Mouse (Mus musculus) embryonic facial prominence, embryonic 10.5 days (tissue): Measurements from ENCODE around the gene Parpbp. TPM values are rescaled to one million over a fixed set of nuclear protein-coding genes. Genes with fewer than 3 reads are reported as not detected.
A peak's percentile ranks its signal among the peaks of the same experiment; 100 is the strongest.

Source experiments
- DNase-seq: peaks from one replicate; pipeline ENCODE4 v3.0.0-alpha.2; 2017; ENCODE audit warnings: low spot score
- H3K27ac ChIP-seq: fragments of 300-500 bp; sonication (generic); replicated peaks from 2 replicates; pipeline ENCODE4 v1.5.1; 2016; ENCODE audit warnings: mild to moderate bottlenecking
- H3K27me3 ChIP-seq: fragments of 300-500 bp; sonication (generic); replicated peaks from 2 replicates; pipeline ENCODE4 v1.6.1; 2016; ENCODE audit warnings: low read depth, mild to moderate bottlenecking; ENCODE audit not compliant: poor library complexity, severe bottlenecking
- H3K36me3 ChIP-seq: fragments of 300-500 bp; sonication (generic); replicated peaks from 2 replicates; pipeline ENCODE4 v1.6.1; 2016; ENCODE audit warnings: mild to moderate bottlenecking, moderate library complexity
- H3K4me1 ChIP-seq: fragments of 300-500 bp; sonication (generic); 2 replicates; pipeline ENCODE4 v1.6.1; 2016
- H3K4me3 ChIP-seq: fragments of 300-500 bp; sonication (generic); 2 replicates; pipeline ENCODE4 v1.5.1; 2016; ENCODE audit warnings: mild to moderate bottlenecking, moderate library complexity
- H3K9me3 ChIP-seq: fragments of 300-500 bp; sonication (generic); 2 replicates; pipeline ENCODE4 v1.6.1; 2016; ENCODE audit warnings: mild to moderate bottlenecking
- WGBS: fragments of 180-500 bp; shearing (Covaris S2); methylation state at CpG from one replicate; pipeline ENCODE4 v1.1.7; 2016; 5-methylcytosine and 5-hydroxymethylcytosine counted together
- polyA plus RNA-seq: library from polyadenylated mRNA; unstranded; fragments of >200 nt; fragmentation: Nextera tagmentation; extraction: Ambion mirVana; gene quantifications from 2 replicates; pipeline ENCODE4 v1.2.1, GENCODE M21; 2016

Gene Parpbp
- 13.8 and 16.0 TPM in 2 replicates for polyA plus RNA-seq

DNA sequence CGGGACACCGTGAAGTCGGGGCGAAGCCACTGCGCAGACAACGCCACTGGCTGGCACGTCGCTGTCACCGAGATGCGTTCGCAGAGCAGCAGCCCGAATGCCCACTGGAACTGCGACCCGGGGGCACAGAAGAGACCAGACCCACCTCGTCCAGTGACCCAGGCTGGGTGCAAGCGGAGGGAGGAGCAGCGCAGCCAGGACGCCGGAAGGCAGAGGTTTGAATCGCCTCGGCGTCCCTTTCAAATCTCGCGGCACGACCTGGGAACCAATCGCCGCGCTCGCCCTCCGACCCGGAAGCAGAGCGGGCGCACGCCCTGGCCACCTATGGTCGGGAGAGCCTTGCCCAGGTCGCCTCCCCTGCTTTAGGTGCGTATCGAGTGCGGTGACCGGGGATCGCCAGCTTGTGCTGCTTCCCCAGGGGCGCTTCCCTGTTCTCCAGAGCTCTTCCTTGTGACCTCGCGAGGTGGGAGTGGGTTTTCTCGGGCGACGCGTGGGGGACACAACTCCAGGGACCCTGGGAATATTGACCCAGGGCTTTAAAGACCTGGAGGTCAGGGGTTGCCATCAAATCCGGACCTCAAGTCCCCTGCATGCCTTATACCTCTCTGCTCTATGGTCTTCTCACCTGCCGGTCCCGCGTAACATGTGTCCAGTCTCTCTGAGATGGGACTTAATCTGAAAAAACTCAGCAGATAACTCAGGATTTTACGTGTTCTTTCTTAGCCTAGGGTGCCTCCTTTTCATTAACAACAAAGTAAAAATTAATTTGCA, at the start of gene Parpbp, which contains the start of gene Nup37:
Gene Parpbp, minus strand, starts transcription at position 235 of the 771 bp plus-strand sequence.
Gene Nup37, plus strand, starts transcription at position 286 of the 771 bp plus-strand sequence.
- 1% methylated on average over 53 of the region's 53 CpGs for WGBS
- Histone ChIP-seq H3K27me3 (no peaks in the 10 kb centered on the region), H3K4me3 (peak within 1 kb of the TSS; percentile 73), H3K36me3 (peaks cover 53% of the 10 kb centered on the region), H3K9me3 (no peaks in the 10 kb centered on the region), H3K4me1 (peaks cover 24% of the 10 kb centered on the region), H3K27ac (peak within 1 kb of the TSS; percentile 92)
- peak; percentile 94 for DNase-seq

- Histone ChIP-seq H3K9me3 (peaks cover 3% of the 10 kb centered on the region; the same call in 1 of the 2 replicates), H3K27ac (no peak overlapping the region), H3K4me3 (no peak overlapping the region), H3K36me3 (peaks cover 52% of the 10 kb centered on the region), H3K27me3 (no peaks in the 10 kb centered on the region), H3K4me1 (no peaks in the 10 kb centered on the region)
- WGBS = 87% methylated on average over 7 of the region's 7 CpGs
- DNase-seq = no peak
Observed at GRCm38 (mm10) chr10:88167438-88168077, 20.8 kb upstream of the Parpbp start.

DNA sequence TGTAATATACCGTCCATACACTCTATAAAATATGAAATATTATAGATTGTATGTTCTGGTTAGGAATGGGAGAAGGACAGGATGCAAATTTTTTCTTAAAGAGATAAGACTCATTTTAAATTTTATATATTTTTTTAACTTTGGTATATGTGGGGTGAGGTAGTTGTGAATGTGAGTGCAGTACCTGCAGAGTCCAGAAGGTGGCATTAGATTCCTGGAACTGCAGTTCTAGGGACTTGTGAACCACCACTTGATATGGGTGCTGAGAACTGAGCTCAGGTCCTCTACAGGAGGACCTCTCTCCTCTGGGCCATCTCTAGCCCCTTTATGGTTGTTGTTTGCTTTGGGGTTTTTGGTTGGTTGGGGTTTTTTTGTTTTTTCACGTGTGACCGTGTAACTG, 19.4 kb upstream of the Parpbp start:
- Histone ChIP-seq H3K36me3 (peaks cover 58% of the 10 kb centered on the region), H3K27me3 (no peaks in the 10 kb centered on the region), H3K9me3 (peaks cover 3% of the 10 kb centered on the region; the same call in 1 of the 2 replicates), H3K27ac (no peak overlapping the region), H3K4me3 (no peak overlapping the region), H3K4me1 (no peaks in the 10 kb centered on the region)
- no peak for DNase-seq
- WGBS = 95% methylated on average over 3 of the region's 3 CpGs

DNA sequence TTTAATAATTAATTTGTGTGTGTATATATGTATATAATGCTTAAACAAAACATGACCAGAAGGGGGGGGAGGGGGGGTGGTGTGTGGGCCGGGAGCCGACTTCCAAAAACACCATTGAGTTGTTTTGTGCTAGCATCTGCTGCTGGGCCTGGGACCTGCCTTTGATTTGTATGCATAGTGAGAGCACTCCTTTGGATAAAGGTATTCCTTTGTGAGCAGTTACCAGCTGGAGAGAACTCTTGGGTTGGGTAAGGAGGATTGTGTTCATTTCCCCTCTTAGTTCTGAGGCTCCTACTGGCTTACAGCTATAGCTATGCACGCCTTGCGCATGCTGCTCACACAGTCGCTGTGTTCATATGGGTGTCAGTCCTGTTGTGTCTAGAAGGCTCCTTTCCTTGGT, 15.9 kb upstream of the Parpbp start:
- no peak overlapping the region for H3K4me3 ChIP-seq
- no peak overlapping the region for H3K27ac ChIP-seq
- H3K27me3 ChIP-seq = no peaks in the 10 kb centered on the region
- no peak for DNase-seq
- H3K4me1 ChIP-seq = no peaks in the 10 kb centered on the region
- H3K36me3 ChIP-seq = peaks cover 87% of the 10 kb centered on the region
- WGBS = 94% methylated on average over 5 of the region's 5 CpGs
- peaks cover 3% of the 10 kb centered on the region; the same call in 1 of the 2 replicates for H3K9me3 ChIP-seq

- H3K27ac ChIP-seq = no peak overlapping the region
- 91% methylated on average over 2 of the region's 2 CpGs for WGBS
- no peaks in the 10 kb centered on the region for H3K4me1 ChIP-seq
- no peak overlapping the region for H3K4me3 ChIP-seq
- peaks cover 3% of the 10 kb centered on the region; the same call in 1 of the 2 replicates for H3K9me3 ChIP-seq
- peaks cover 88% of the 10 kb centered on the region for H3K36me3 ChIP-seq
- DNase-seq = no peak
- H3K27me3 ChIP-seq = no peaks in the 10 kb centered on the region
Observed at GRCm38 (mm10) chr10:88162096-88162495, 15.4 kb upstream of the Parpbp start.

DNA sequence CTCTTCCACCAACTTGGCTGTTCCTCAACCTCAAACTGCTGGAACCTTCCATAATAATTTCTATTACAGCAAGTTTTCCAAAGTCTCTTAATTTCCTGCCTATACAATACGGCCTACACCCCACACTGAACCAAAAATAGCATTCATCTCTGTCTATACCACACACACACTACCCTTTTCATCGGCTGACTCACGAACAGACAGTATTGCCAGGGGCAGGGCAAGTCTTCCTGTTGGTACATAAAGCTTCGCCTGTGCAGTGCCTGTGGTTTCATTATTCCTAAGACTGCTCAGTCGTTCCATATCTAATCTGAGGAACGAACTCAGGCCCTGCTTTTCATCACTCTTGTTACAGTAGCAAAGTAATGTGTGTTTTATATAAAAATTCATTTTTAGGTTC, 4.9 kb upstream of the Parpbp start:
- WGBS = 73% methylated on average over 6 of the region's 6 CpGs
- DNase-seq = no peak
- Histone ChIP-seq H3K4me1 (peaks cover 6% of the 10 kb centered on the region), H3K27me3 (no peaks in the 10 kb centered on the region), H3K27ac (no peak overlapping the region), H3K4me3 (no peak overlapping the region), H3K9me3 (no peaks in the 10 kb centered on the region), H3K36me3 (peaks cover 72% of the 10 kb centered on the region)

DNA sequence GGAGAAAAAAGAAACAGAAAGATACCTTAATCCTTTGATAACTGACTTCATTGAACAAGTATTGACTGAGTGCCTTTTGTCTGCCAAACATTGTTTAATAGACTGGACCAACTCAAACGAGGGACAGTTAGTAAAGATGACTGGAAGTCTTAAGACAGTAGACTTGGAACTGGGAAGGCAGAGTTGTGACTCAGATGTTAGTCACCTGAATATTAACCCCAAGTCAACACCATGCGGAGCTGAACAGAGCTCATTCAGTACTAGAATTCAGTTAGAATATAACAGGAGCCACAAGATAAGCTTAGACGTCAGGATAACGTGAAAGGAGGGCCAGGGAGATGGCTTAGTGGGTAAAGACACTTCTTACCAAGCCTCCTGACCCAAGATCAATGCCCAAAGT, 3.6 kb upstream of the Parpbp start:
- DNase-seq = no peak
- no peaks in the 10 kb centered on the region for H3K27me3 ChIP-seq
- H3K4me3 ChIP-seq = no peak overlapping the region
- no peaks in the 10 kb centered on the region for H3K9me3 ChIP-seq
- peaks cover 17% of the 10 kb centered on the region for H3K4me1 ChIP-seq
- 91% methylated on average over 4 of the region's 4 CpGs for WGBS
- H3K36me3 ChIP-seq = peaks cover 64% of the 10 kb centered on the region
- H3K27ac ChIP-seq = no peak overlapping the region

DNA sequence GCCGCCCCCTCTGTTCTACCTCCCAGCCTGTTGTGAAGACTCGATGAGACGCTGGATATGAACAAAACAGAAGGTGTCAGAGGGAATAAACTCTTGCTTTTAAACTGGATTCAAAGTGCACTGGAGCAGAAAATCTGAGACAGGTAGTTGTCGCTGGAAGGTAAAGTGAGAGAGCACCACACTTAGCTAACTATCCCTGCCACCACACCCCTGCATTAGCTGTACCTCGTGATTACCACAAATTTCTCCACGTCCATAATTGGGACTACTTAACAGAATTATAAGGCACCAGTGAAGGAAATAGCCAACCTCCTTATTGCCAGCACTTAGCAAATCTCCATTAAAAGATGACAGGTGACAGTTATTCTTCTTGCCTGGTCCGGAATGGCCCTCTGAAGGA, 554 bp downstream of the Parpbp start:
- no peak for DNase-seq
- peaks cover 24% of the 10 kb centered on the region for H3K4me1 ChIP-seq

DNA sequence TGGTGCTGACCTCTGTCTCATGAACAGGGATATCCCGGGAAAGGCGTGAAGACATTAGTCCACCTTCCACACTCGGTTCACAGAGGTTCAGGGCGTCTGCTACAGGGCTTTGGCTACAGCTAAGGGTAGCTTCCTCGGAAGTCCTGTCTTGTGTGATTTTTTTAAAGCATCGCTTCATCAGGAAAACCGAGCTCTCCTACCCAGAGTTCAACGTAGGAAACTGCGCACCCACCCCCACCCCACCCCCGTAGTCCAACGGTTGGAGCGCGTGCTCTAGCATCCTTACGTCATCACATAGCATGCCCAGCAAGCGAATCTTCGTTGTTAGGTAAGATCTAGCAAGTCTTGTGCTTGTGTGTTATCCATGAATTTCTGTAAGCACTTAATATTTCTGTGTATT, 11.1 kb downstream of the Parpbp start:
- no peak for DNase-seq
- Histone ChIP-seq H3K27me3 (no peaks in the 10 kb centered on the region), H3K4me3 (no peak overlapping the region), H3K9me3 (no peaks in the 10 kb centered on the region), H3K27ac (no peak overlapping the region), H3K36me3 (peaks cover 24% of the 10 kb centered on the region), H3K4me1 (no peaks in the 10 kb centered on the region)
- WGBS = 95% methylated on average over 16 of the region's 16 CpGs

More for the DNA sequence above, 554 bp downstream of the Parpbp start:
- Histone ChIP-seq H3K4me3 (peak overlapping the region; percentile 73), H3K27ac (peak overlapping the region; percentile 92), H3K9me3 (no peaks in the 10 kb centered on the region), H3K36me3 (peaks cover 49% of the 10 kb centered on the region), H3K27me3 (no peaks in the 10 kb centered on the region)
- 21% methylated on average over 7 of the region's 7 CpGs for WGBS

- Histone ChIP-seq H3K36me3 (peaks cover 36% of the 10 kb centered on the region), H3K9me3 (no peaks in the 10 kb centered on the region), H3K4me3 (no peak overlapping the region), H3K4me1 (no peaks in the 10 kb centered on the region), H3K27me3 (no peaks in the 10 kb centered on the region), H3K27ac (no peak overlapping the region)
- DNase-seq = no peak
Observed at GRCm38 (mm10) chr10:88119721-88120120, 27.0 kb downstream of the Parpbp start.

DNA sequence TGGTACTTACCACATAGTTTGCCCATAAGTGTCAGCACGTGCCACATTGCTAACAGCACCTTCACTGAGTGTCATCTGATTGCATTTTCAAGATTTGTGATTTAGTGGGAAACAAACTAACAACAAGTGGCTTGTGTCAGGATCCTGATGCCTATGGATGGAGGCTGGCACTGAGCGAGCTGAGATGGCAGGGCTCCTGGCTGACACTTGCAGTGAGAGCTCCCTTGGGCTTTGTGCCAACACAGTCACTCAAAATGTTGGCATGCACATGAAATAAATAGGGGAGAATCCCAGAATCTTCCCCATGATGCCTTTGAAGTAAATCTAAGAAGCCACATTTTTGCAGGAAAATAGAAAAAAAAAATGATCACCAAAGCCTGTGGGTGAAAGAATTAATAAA, 33.5 kb downstream of the Parpbp start:
- H3K4me3 ChIP-seq = no peak overlapping the region
- H3K27ac ChIP-seq = no peak overlapping the region
- H3K36me3 ChIP-seq = peaks cover 40% of the 10 kb centered on the region
- no peak for DNase-seq
- WGBS = 87% methylated on average over 2 of the region's 2 CpGs
- no peaks in the 10 kb centered on the region for H3K9me3 ChIP-seq
- H3K4me1 ChIP-seq = no peaks in the 10 kb centered on the region
- H3K27me3 ChIP-seq = no peaks in the 10 kb centered on the region

DNA sequence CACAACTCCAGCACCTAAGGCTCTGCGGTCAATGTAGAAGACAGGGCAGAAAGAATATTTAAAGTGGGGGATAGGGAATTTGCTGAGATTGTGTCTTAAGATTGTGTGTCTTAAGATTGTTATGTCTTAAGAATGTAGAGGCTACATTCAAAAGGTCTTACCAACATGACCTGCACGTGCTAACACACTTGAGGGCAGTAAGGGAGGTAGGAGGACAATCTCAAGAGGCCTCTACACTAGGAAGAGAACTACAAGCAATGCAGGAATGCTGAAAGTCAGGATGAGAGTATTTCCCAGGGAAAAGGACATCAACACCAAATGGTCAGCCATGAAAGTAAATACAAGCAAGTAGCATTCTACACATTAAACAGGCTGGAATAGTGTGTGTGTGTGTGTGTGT, 40.6 kb downstream of the Parpbp start:
- Histone ChIP-seq H3K9me3 (no peaks in the 10 kb centered on the region), H3K4me3 (no peak overlapping the region), H3K27me3 (no peaks in the 10 kb centered on the region), H3K4me1 (no peaks in the 10 kb centered on the region), H3K36me3 (peaks cover 21% of the 10 kb centered on the region), H3K27ac (no peak overlapping the region)
- WGBS = 95% methylated on average over 2 of the region's 2 CpGs
- no peak for DNase-seq

GRCm38 (mm10) chr10:88090772-88091171, 56.0 kb downstream of the Parpbp start, which contains the start of gene Pmch:
Gene Pmch, plus strand, starts transcription at chr10:88091072.
- no peaks in the 10 kb centered on the region for H3K9me3 ChIP-seq
- no peak within 1 kb of the TSS for H3K4me3 ChIP-seq
- no peak for DNase-seq
- H3K27me3 ChIP-seq = no peaks in the 10 kb centered on the region
- WGBS = 69% methylated on average over 5 of the region's 5 CpGs
- H3K27ac ChIP-seq = no peak within 1 kb of the TSS
- H3K4me1 ChIP-seq = no peaks in the 10 kb centered on the region
- peaks cover 28% of the 10 kb centered on the region for H3K36me3 ChIP-seq
